ENCODE assay signal across 21 mouse cellular contexts in genomic region chr1:165395940-165396339, GRCm38 (mm10).
DNase-seq lines count a peak whose midpoint lies in the region; ATAC-seq and TF ChIP-seq lines count a peak whose summit lies in the region.
"Had no signal": no experiment of that assay in that cellular context is flagged by ENCODE, and none has a peak within 500 bp of the region (broad histone marks: within the 10 kb centered on the region; RNA-seq: fewer than 3 reads in every experiment).

No protein-coding gene starts in this region.

- H3K4me1 ChIP-seq in G1E (ENCODE audit: insufficient read depth, low read depth, low read length), result peaks cover 42% of the 10 kb centered on the region
- peaks cover 13% of the 10 kb centered on the region for H3K4me1 ChIP-seq in liver, embryonic 11.5 days (replicated peaks; ENCODE audit: control insufficient read depth, insufficient read depth, low read length)
- no peaks in the 10 kb centered on the region for H3K4me1 ChIP-seq in midbrain, embryonic 13.5 days (replicated peaks)
- H3K4me1 ChIP-seq: embryonic facial prominence, embryonic 13.5 days; kidney, embryonic 15.5 days had no signal

- peaks cover 28% of the 10 kb centered on the region for H3K36me3 ChIP-seq in G1E (replicated peaks)
- no peaks in the 10 kb centered on the region for H3K36me3 ChIP-seq in liver, embryonic 11.5 days (ENCODE audit: control insufficient read depth, insufficient read depth, low read length)
- H3K36me3 ChIP-seq in midbrain, embryonic 13.5 days, result no peaks in the 10 kb centered on the region
- H3K36me3 ChIP-seq: embryonic facial prominence, embryonic 13.5 days; kidney, embryonic 15.5 days had no signal

- WGBS in liver, embryonic 11.5 days, result 53% methylated on average over 4 of the region's 4 CpGs
- 95% methylated on average over 4 of the region's 4 CpGs for WGBS in midbrain, embryonic 13.5 days

- H3K9ac ChIP-seq in liver, embryonic 11.5 days (ENCODE audit: low read depth, low read length), result no peak overlapping the region
- H3K9ac ChIP-seq in midbrain, embryonic 13.5 days (replicated peaks), result no peak overlapping the region
- H3K9ac ChIP-seq: embryonic facial prominence, embryonic 13.5 days; forebrain, postnatal 0 days; hindbrain, embryonic 14.5 days; kidney, embryonic 15.5 days; lung, embryonic 14.5 days had no signal

- H3K4me3 ChIP-seq in G1E (ENCODE audit: low read depth, low read length), result no peak overlapping the region
- H3K4me3 ChIP-seq in liver, embryonic 11.5 days (ENCODE audit: low read depth, low read length), result no peak overlapping the region
- no peak overlapping the region for H3K4me3 ChIP-seq in midbrain, embryonic 13.5 days (replicated peaks)
- H3K4me3 ChIP-seq: embryonic facial prominence, embryonic 13.5 days; kidney, embryonic 15.5 days had no signal

- DNase-seq in G1E (ENCODE audit: low spot score), result peak; percentile 30
- DNase-seq in c-Kit-positive CD71-positive TER-119-negative erythroid progenitor cells, embryonic 14.5 days (ENCODE audit: low read depth), result peak; percentile 79
- DNase-seq in liver, embryonic 11.5 days (ENCODE audit: low spot score), result no peak
- no peak for DNase-seq in lung, postnatal 10 days
- DNase-seq in gastrocnemius, postnatal 10 days, result no peak
- DNase-seq: adrenal gland, postnatal 25 days; cerebellum, adult 9-11 months; forebrain, postnatal 0 days; heart, postnatal 14 days; kidney, postnatal 4 days; lung, embryonic 14.5 days; lung, postnatal 4 days; thymus, adult 18-20 months had no signal

- ATAC-seq in G1E (ENCODE audit: extremely low read depth, insufficient number of reproducible peaks, low FRiP score, poor library complexity, severe bottlenecking), result peak; percentile 84
- peak; percentile 94 for ATAC-seq in liver, embryonic 11.5 days (replicated peaks; ENCODE audit: low FRiP score)
- peak; percentile 84 for ATAC-seq in megakaryocyte progenitor cell, adult 5-6 weeks (replicated peaks; ENCODE audit: poor library complexity)
- ATAC-seq in midbrain, embryonic 13.5 days, result no peak
- ATAC-seq: forebrain, postnatal 0 days; Patski had no signal

- TF ChIP-seq CTCF in G1E (IDR thresholded peaks at IDR 0.05; ENCODE audit: low read depth, low read length), result no peak

- no peak overlapping the region for H3K4me2 ChIP-seq in liver, embryonic 11.5 days
- no peak overlapping the region for H3K4me2 ChIP-seq in midbrain, embryonic 13.5 days (replicated peaks)
- H3K4me2 ChIP-seq: embryonic facial prominence, embryonic 13.5 days; heart, embryonic 11.5 days; hindbrain, embryonic 14.5 days; kidney, embryonic 15.5 days; lung, embryonic 14.5 days; midbrain, embryonic 11.5 days had no signal

- H3K27ac ChIP-seq in liver, embryonic 11.5 days (ENCODE audit: low read depth, low read length), result peak overlapping the region; percentile 89
- H3K27ac ChIP-seq in midbrain, embryonic 13.5 days, result no peak overlapping the region
- H3K27ac ChIP-seq: embryonic facial prominence, embryonic 13.5 days; hindbrain, embryonic 14.5 days had no signal

- H3K27me3 ChIP-seq in G1E (ENCODE audit: insufficient read depth, low read length), result no peaks in the 10 kb centered on the region
- H3K27me3 ChIP-seq in liver, embryonic 11.5 days (replicated peaks; ENCODE audit: control insufficient read depth, insufficient read depth, low read length), result no peaks in the 10 kb centered on the region
- H3K27me3 ChIP-seq in midbrain, embryonic 13.5 days, result no peaks in the 10 kb centered on the region
- H3K27me3 ChIP-seq: embryonic facial prominence, embryonic 13.5 days; kidney, embryonic 15.5 days; Patski had no signal

- H3K9me3 ChIP-seq in G1E (replicated peaks), result no peaks in the 10 kb centered on the region
- no peaks in the 10 kb centered on the region for H3K9me3 ChIP-seq in liver, embryonic 11.5 days (ENCODE audit: control insufficient read depth, low read length)
- no peaks in the 10 kb centered on the region for H3K9me3 ChIP-seq in midbrain, embryonic 13.5 days
- H3K9me3 ChIP-seq: embryonic facial prominence, embryonic 13.5 days; kidney, embryonic 15.5 days had no signal

Comparison
In these comparisons a context has a peak if more than half of its experiments do, and no peak if none do; other contexts are left out.
1. DNase-seq: peak in G1E (single experiment) and c-Kit-positive CD71-positive TER-119-negative erythroid progenitor cells, embryonic 14.5 days (single experiment); none in liver, embryonic 11.5 days (single experiment), lung, postnatal 10 days (single experiment) and gastrocnemius, postnatal 10 days (single experiment).